Mouse (Mus musculus): ENCODE measurements around the gene Rgl2.

- TF ChIP-seq POLR2A (IDR thresholded peaks at IDR 0.05; ENCODE audit: control insufficient read depth, extremely low read depth, insufficient read depth, low read length, poor library complexity) (no peak), CTCF (IDR thresholded peaks at IDR 0.05; ENCODE audit: borderline replicate concordance, control insufficient read depth, extremely low read depth, insufficient read depth, low read length, poor library complexity) (no peak)
Measured at GRCm38 (mm10) chr17:33902491-33902890, 26.9 kb upstream of the Rgl2 start.

Measured in thymus, adult 2 months (tissue).